Mouse (Mus musculus): Measurements from ENCODE around the gene Phex. TPM values are rescaled to one million over a fixed set of nuclear protein-coding genes. Genes with fewer than 3 reads are reported as not detected.

Gene Phex
- under 1 TPM; 0.50 to 0.54 TPM for total RNA-seq (2021)
- long read RNA-seq, partial matches to known transcripts, result 0 of 20 reads
- long read RNA-seq, other reads (novel, unspliced or antisense), result 20 of 20 reads

GRCm38 (mm10) chrX:157415212-157415611 is at the start of gene Phex:
Gene Phex (minus strand): TSS chrX:157415312.
- DNase-seq (ENCODE audit: low spot score in 2 of 2), result no peak

GRCm38 (mm10) chrX:157462716-157463115 is 47.6 kb upstream of the Phex start:
- no peak for DNase-seq (ENCODE audit: low spot score in 2 of 2)

GRCm38 (mm10) chrX:157454430-157454829 is 39.3 kb upstream of the Phex start:
- DNase-seq (ENCODE audit: low spot score in 2 of 2), result peak; percentile 73 to 74

GRCm38 (mm10) chrX:157449000-157449399 is 33.9 kb upstream of the Phex start:
- no peak for DNase-seq (ENCODE audit: low spot score in 2 of 2)

- DNase-seq (ENCODE audit: low spot score in 2 of 2), result no peak
These were observed 32.3 kb upstream of the Phex start for GRCm38 (mm10) chrX:157447431-157447830.

- DNase-seq (ENCODE audit: low spot score in 2 of 2), result no peak
These were observed 19.7 kb upstream of the Phex start for GRCm38 (mm10) chrX:157434768-157435167.

GRCm38 (mm10) chrX:157419451-157419850 is 4.3 kb upstream of the Phex start:
- no peak for DNase-seq (ENCODE audit: low spot score in 2 of 2)

GRCm38 (mm10) chrX:157404919-157405318 is 10.2 kb downstream of the Phex start:
- no peak for DNase-seq (ENCODE audit: low spot score in 2 of 2)

GRCm38 (mm10) chrX:157391241-157391640 is 23.9 kb downstream of the Phex start:
- DNase-seq (ENCODE audit: low spot score in 2 of 2), result no peak

- DNase-seq (ENCODE audit: low spot score in 2 of 2), result no peak
These were observed 25.0 kb downstream of the Phex start for GRCm38 (mm10) chrX:157390102-157390501.

GRCm38 (mm10) chrX:157388419-157388818 is 26.7 kb downstream of the Phex start:
- DNase-seq (ENCODE audit: low spot score in 2 of 2), result no peak

- DNase-seq (ENCODE audit: low spot score in 2 of 2), result no peak
These were observed 28.1 kb downstream of the Phex start for GRCm38 (mm10) chrX:157387025-157387424.

GRCm38 (mm10) chrX:157378822-157379221 is 36.3 kb downstream of the Phex start:
- DNase-seq (ENCODE audit: low spot score in 2 of 2), result no peak

- DNase-seq (ENCODE audit: low spot score in 2 of 2), result no peak
These were observed 37.7 kb downstream of the Phex start for GRCm38 (mm10) chrX:157377456-157377855.

- DNase-seq (ENCODE audit: low spot score in 2 of 2), result no peak
These were observed 41.2 kb downstream of the Phex start for GRCm38 (mm10) chrX:157373873-157374272.

- DNase-seq (ENCODE audit: low spot score in 2 of 2), result no peak
These were observed 45.9 kb downstream of the Phex start for GRCm38 (mm10) chrX:157369166-157369565.

- DNase-seq (ENCODE audit: low spot score in 2 of 2), result no peak
These were observed 59.6 kb downstream of the Phex start for GRCm38 (mm10) chrX:157355521-157355920.

- no peak for DNase-seq (ENCODE audit: low spot score in 2 of 2)
These were observed 68.9 kb downstream of the Phex start for GRCm38 (mm10) chrX:157346201-157346600.

GRCm38 (mm10) chrX:157334726-157335125 is 80.4 kb downstream of the Phex start:
- DNase-seq (ENCODE audit: low spot score in 2 of 2), result no peak

- DNase-seq (ENCODE audit: low spot score in 2 of 2), result peak; percentile 15 to 22
These were observed 85.3 kb downstream of the Phex start for GRCm38 (mm10) chrX:157329821-157330220.

- DNase-seq (ENCODE audit: low spot score in 2 of 2), result no peak
These were observed 86.7 kb downstream of the Phex start for GRCm38 (mm10) chrX:157328396-157328795.

- no peak for DNase-seq (ENCODE audit: low spot score in 2 of 2)
These were observed 87.4 kb downstream of the Phex start for GRCm38 (mm10) chrX:157327756-157328155.

- no peak for DNase-seq (ENCODE audit: low spot score in 2 of 2)
These were observed 90.7 kb downstream of the Phex start for GRCm38 (mm10) chrX:157324396-157324795.

- no peak for DNase-seq (ENCODE audit: low spot score in 2 of 2)
These were observed 104.8 kb downstream of the Phex start for GRCm38 (mm10) chrX:157310331-157310730.
